ENCODE assay signal across 8 mouse cellular contexts in the genomic region with DNA sequence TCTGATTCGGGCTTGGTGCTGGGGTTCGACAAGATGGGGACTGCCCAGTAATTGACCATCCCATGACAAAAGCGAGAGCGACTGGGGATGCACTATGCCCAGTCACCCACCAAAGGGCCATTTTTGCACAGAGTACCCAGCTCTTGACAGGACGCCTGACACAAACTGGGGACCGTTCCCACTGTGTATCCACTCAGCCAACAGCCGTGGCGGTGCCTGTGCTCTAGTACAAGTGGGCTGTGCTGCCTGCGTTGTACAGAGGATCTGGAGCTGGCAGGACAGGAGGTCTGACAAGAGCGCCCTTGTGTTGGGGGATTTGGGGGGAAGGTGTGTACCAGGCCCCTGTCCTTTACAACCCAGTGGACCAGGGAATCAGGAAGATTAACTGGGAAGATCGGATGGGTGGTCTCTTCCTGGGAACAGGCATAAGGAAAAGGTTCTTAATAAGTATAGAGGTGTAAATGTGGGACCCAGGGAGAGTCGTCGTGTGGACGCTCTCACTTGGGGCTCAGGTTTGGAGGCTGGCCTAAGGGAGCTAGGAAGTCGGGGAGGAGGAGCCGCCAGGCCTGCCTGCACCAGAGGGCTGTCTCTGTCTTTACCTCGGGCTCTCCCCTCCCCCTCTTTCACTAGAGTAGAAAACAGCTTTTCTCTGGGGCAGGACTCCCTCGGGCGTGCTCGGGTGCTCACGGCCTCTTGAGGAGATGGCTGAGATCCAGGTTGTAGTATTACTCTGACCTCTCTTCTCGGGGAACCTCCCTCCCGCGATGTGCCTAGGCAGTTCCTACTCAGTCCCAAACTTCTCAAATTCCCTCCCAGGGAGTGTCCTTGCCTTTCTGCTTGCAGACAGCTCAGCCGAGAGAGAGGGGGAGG. TPM values are rescaled to one million over a fixed set of nuclear protein-coding genes. Genes with fewer than 3 reads are reported as not detected.
DNase-seq lines count a peak whose midpoint lies in the region; ATAC-seq and TF ChIP-seq lines count a peak whose summit lies in the region.

No protein-coding gene starts in this region.

- WGBS in lung, embryonic 15.5 days, result 2% methylated on average over 25 of the region's 25 CpGs
- 1% methylated on average over 25 of the region's 25 CpGs for WGBS in neural tube, embryonic 15.5 days

- peak; percentile 78 for ATAC-seq in lung, embryonic 15.5 days (ENCODE audit: borderline replicate concordance, extremely low read depth, low FRiP score, low TSS enrichment)
- peak; percentile 56 for ATAC-seq in neural tube, embryonic 15.5 days (ENCODE audit: low FRiP score)

- peak overlapping the region; percentile 89 for H3K4me3 ChIP-seq in ES-Bruce4 (ENCODE audit: low read depth, low read length)
- H3K4me3 ChIP-seq in embryonic fibroblast, embryonic 13.5 days (ENCODE audit: insufficient read depth, low read length), result peak overlapping the region; percentile 40
- peak overlapping the region; percentile 63 for H3K4me3 ChIP-seq in lung, embryonic 15.5 days
- H3K4me3 ChIP-seq in neural tube, embryonic 15.5 days (replicated peaks), result peak overlapping the region; percentile 60

- no peaks in the 10 kb centered on the region for H3K9me3 ChIP-seq in ES-Bruce4 (replicated peaks; ENCODE audit: control insufficient read depth, insufficient read depth, low read length, poor library complexity, severe bottlenecking)
- no peaks in the 10 kb centered on the region for H3K9me3 ChIP-seq in lung, embryonic 15.5 days
- no peaks in the 10 kb centered on the region for H3K9me3 ChIP-seq in neural tube, embryonic 15.5 days (replicated peaks)

- peak overlapping the region; percentile 92 for H3K9ac ChIP-seq in ES-Bruce4 (ENCODE audit: low read depth, poor library complexity, severe bottlenecking)
- peak overlapping the region; percentile 84 for H3K9ac ChIP-seq in lung, embryonic 15.5 days
- H3K9ac ChIP-seq in neural tube, embryonic 15.5 days (replicated peaks), result peak overlapping the region; percentile 64

- TF ChIP-seq EP300 in ES-Bruce4 (IDR thresholded peaks at IDR 0.05; ENCODE audit: insufficient read depth, low read depth, low read length), result peak; percentile 88

- no peaks in the 10 kb centered on the region for H3K36me3 ChIP-seq in ES-Bruce4 (ENCODE audit: control insufficient read depth, insufficient read depth, low read length, poor library complexity, severe bottlenecking)
- H3K36me3 ChIP-seq in lung, embryonic 15.5 days, result no peaks in the 10 kb centered on the region
- no peaks in the 10 kb centered on the region for H3K36me3 ChIP-seq in neural tube, embryonic 15.5 days

- peaks cover 5% of the 10 kb centered on the region for H3K4me1 ChIP-seq in ES-Bruce4 (ENCODE audit: control insufficient read depth, insufficient read depth, low read length)
- no peaks in the 10 kb centered on the region for H3K4me1 ChIP-seq in embryonic fibroblast, embryonic 13.5 days (ENCODE audit: control insufficient read depth, insufficient read depth, low read length)
- H3K4me1 ChIP-seq in lung, embryonic 15.5 days, result peaks cover 48% of the 10 kb centered on the region
- H3K4me1 ChIP-seq in neural tube, embryonic 15.5 days, result peaks cover 23% of the 10 kb centered on the region

- peak; percentile 77 for DNase-seq in adrenal gland, postnatal 10 days
- DNase-seq in heart, postnatal 10 days, result peak; percentile 65 to 73
- peak; percentile 72 to 82 for DNase-seq in kidney, postnatal 25 days
- DNase-seq in urinary bladder, adult 2 months (ENCODE audit: low spot score), result peak; percentile 46

- TF ChIP-seq POLR2A in ES-Bruce4 (IDR thresholded peaks at IDR 0.05; ENCODE audit: insufficient read depth, low read length), result peak; percentile 22
- peak; percentile 55 for TF ChIP-seq POLR2A in embryonic fibroblast, embryonic 13.5 days (IDR thresholded peaks at IDR 0.05; ENCODE audit: low read depth, low read length)

- H3K27me3 ChIP-seq in ES-Bruce4 (ENCODE audit: control insufficient read depth, insufficient read depth, low read length, poor library complexity, severe bottlenecking), result no peaks in the 10 kb centered on the region
- no peaks in the 10 kb centered on the region for H3K27me3 ChIP-seq in lung, embryonic 15.5 days
- H3K27me3 ChIP-seq in neural tube, embryonic 15.5 days (replicated peaks), result no peaks in the 10 kb centered on the region

- intact Hi-C loops in heart, postnatal 10 days (cut with DNase I), result loop anchor here (2.0 kb wide), 2 partner anchors 27 to 67 kb away; a partner anchor contains a TSS

- TF ChIP-seq CTCF in ES-Bruce4 (IDR thresholded peaks at IDR 0.05; ENCODE audit: low read depth, low read length), result no peak
- no peak for TF ChIP-seq CTCF in embryonic fibroblast, embryonic 13.5 days (IDR thresholded peaks at IDR 0.05; ENCODE audit: borderline replicate concordance, insufficient read depth, low read length)

- peak overlapping the region; percentile 86 for H3K27ac ChIP-seq in ES-Bruce4 (ENCODE audit: insufficient read depth, low read length)
- peak overlapping the region; percentile 29 for H3K27ac ChIP-seq in embryonic fibroblast, embryonic 13.5 days (ENCODE audit: insufficient read depth, low read length)
- H3K27ac ChIP-seq in lung, embryonic 15.5 days, result peak overlapping the region; percentile 95
- peak overlapping the region; percentile 84 for H3K27ac ChIP-seq in neural tube, embryonic 15.5 days (replicated peaks)

- peak overlapping the region; percentile 91 for H3K4me2 ChIP-seq in lung, embryonic 15.5 days
- H3K4me2 ChIP-seq in neural tube, embryonic 15.5 days, result peak overlapping the region; percentile 87

RNA-seq across cellular contexts. Expression of a gene that starts 6.3 kb away (rescaled TPM):
- 8.2 TPM in 1 of 2 replicates, not detected in the other for polyA plus RNA-seq in ES-Bruce4 (2011; ENCODE audit: insufficient read depth, insufficient read length, low read depth, missing spikeins)
- total RNA-seq in adrenal gland, postnatal 10 days (2021), result not detected
- not detected in 2 replicates for polyA plus RNA-seq in embryonic fibroblast, embryonic 13.5 days (2011; ENCODE audit: insufficient read length, low read depth, missing spikeins)
- not detected for total RNA-seq in heart, postnatal 10 days (2021)
- polyA plus RNA-seq in lung, embryonic 15.5 days (2015; fragmentation: Nextera tagmentation; extraction: Ambion mirVana), result 2.0 and 2.2 TPM in 2 replicates
- polyA plus RNA-seq in neural tube, embryonic 15.5 days (2015; fragmentation: Nextera tagmentation; extraction: Ambion mirVana), result 1.5 and 2.0 TPM in 2 replicates
- polyA plus RNA-seq in urinary bladder, adult 2 months (2012; rRNA removed), result 3.0 TPM in 1 of 2 replicates, not detected in the other

RNA-seq across cellular contexts. Expression of a gene that starts 21.0 kb away (rescaled TPM):
- polyA plus RNA-seq in ES-Bruce4 (2011; ENCODE audit: insufficient read depth, insufficient read length, low read depth, missing spikeins), result 10.3 and 11.3 TPM in 2 replicates
- total RNA-seq in adrenal gland, postnatal 10 days (2021), result 1 to 10 TPM; 3.9 to 4.5 TPM
- polyA plus RNA-seq in embryonic fibroblast, embryonic 13.5 days (2011; ENCODE audit: insufficient read length, low read depth, missing spikeins), result 1.1 TPM in 1 of 2 replicates, not detected in the other
- total RNA-seq in heart, postnatal 10 days (2021), result 1 to 10 TPM; 1.1 to 2.5 TPM
- polyA plus RNA-seq in lung, embryonic 15.5 days (2015; fragmentation: Nextera tagmentation; extraction: Ambion mirVana), result 36.3 and 37.2 TPM in 2 replicates
- polyA plus RNA-seq in neural tube, embryonic 15.5 days (2015; fragmentation: Nextera tagmentation; extraction: Ambion mirVana), result 4.1 and 5.2 TPM in 2 replicates
- polyA plus RNA-seq in urinary bladder, adult 2 months (2012; rRNA removed), result 0.62 and 0.98 TPM in 2 replicates

Comparison
In these comparisons a context has a peak if more than half of its experiments do, and no peak if none do; other contexts are left out.
1. Peak in every context shown above with its lines: DNase-seq, ATAC-seq, H3K4me3 ChIP-seq and H3K27ac ChIP-seq.
2. H3K27ac ChIP-seq: peak in every context shown above with its lines; median percentile 95 in lung, embryonic 15.5 days; 86 in ES-Bruce4; 84 in neural tube, embryonic 15.5 days; 29 in embryonic fibroblast, embryonic 13.5 days.